Mouse (Mus musculus) heart, postnatal 0 days (tissue): ENCODE measurements around the gene Slit1.

Source experiments
- CTCF ChIP-seq: IDR thresholded peaks from 2 replicates; pipeline ENCODE4 v1.5.1; 2016; ENCODE audit warnings: antibody characterized with exemption, control low read depth, low read depth
- EP300 ChIP-seq: IDR thresholded peaks from 2 replicates; pipeline ENCODE4 v1.6.1; 2016; ENCODE audit warnings: antibody characterized with exemption, low read depth

DNA sequence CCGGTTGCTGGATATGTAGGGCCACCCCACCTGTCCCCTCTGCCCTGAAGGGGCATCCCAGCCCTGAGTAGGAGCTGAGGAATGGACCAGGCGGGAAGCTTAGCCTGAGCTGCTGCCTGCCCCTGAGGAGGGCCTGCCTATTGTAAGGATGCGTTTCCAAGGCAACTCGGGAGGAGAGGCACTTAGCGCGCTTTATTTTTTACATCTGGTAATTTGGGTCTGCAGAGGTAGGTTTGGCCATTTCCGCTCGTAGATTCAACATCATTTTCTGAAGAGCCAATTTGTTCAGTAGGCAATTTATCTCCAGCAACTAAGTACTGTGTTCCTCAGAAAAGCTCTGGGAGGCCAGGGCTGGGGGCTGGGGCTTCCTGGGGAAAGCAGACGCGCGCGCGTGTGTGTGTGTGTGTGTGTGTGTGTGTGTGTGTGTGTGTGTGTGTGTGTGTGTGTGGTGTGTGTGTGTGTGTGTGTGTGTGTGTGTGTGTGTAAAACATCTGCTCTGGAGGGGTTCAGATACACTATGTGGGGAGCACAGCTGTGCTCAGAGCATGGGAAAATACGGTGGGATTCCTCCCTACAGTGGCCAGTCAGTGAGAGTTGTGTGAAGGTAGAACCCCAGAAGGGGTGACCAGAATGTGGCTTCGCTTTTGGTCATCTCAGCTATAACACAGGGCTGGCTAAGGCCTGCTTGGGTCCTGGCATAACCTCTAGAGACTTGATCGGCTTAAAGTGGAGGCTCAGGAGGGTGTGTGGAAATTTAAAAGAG, 130.0 kb downstream of the Slit1 start:
- TF ChIP-seq CTCF (no peak), EP300 (no peak)
